Mouse (Mus musculus): ENCODE results near the gene Tcf7l2.

The Tcf7l2 gene

GRCm38 (mm10) chr19:55732499-55732898 lies 9.1 kb upstream of the Tcf7l2 start:
- no peak for DNase-seq

GRCm38 (mm10) chr19:55732994-55733393 lies 8.6 kb upstream of the Tcf7l2 start:
- DNase-seq: no peak

- DNase-seq: no peak
These were observed 5.6 kb upstream of the Tcf7l2 start for GRCm38 (mm10) chr19:55736016-55736415.

GRCm38 (mm10) chr19:55739713-55740112 lies 1.9 kb upstream of the Tcf7l2 start:
- DNase-seq: no peak

- DNase-seq: no peak
These were observed 724 bp upstream of the Tcf7l2 start for GRCm38 (mm10) chr19:55740753-55741438.

- peak; percentile 44 to 54 for DNase-seq
These were observed 873 bp downstream of the Tcf7l2 start for GRCm38 (mm10) chr19:55742386-55743000.

GRCm38 (mm10) chr19:55743001-55743556 lies 1.5 kb downstream of the Tcf7l2 start:
- peak; percentile 53 to 61 for DNase-seq

- peak; percentile 47 to 51 for DNase-seq
These were observed 2.2 kb downstream of the Tcf7l2 start for GRCm38 (mm10) chr19:55743557-55744441.

GRCm38 (mm10) chr19:55744576-55745191 lies 3.1 kb downstream of the Tcf7l2 start:
- DNase-seq: peak in 1 of 2 experiments; percentile 5

- DNase-seq: no peak
These were observed 3.6 kb downstream of the Tcf7l2 start for GRCm38 (mm10) chr19:55745192-55745578.

- no peak for DNase-seq
These were observed 4.6 kb downstream of the Tcf7l2 start for GRCm38 (mm10) chr19:55746241-55746640.

- no peak for DNase-seq
These were observed 5.8 kb downstream of the Tcf7l2 start for GRCm38 (mm10) chr19:55747237-55747925.

- no peak for DNase-seq
These were observed 6.3 kb downstream of the Tcf7l2 start for GRCm38 (mm10) chr19:55747926-55748291.

- DNase-seq: no peak
These were observed 7.2 kb downstream of the Tcf7l2 start for GRCm38 (mm10) chr19:55748801-55749200.

- no peak for DNase-seq
These were observed 7.9 kb downstream of the Tcf7l2 start for GRCm38 (mm10) chr19:55749532-55749931.

GRCm38 (mm10) chr19:55750048-55750447 lies 8.4 kb downstream of the Tcf7l2 start:
- DNase-seq: no peak

- no peak for DNase-seq
These were observed 8.8 kb downstream of the Tcf7l2 start for GRCm38 (mm10) chr19:55750465-55750864.

- no peak for DNase-seq
These were observed 11.2 kb downstream of the Tcf7l2 start for GRCm38 (mm10) chr19:55752861-55753260.

GRCm38 (mm10) chr19:55754303-55754702 lies 12.7 kb downstream of the Tcf7l2 start:
- no peak for DNase-seq

GRCm38 (mm10) chr19:55755462-55755861 lies 13.8 kb downstream of the Tcf7l2 start:
- no peak for DNase-seq

- no peak for DNase-seq
These were observed 15.1 kb downstream of the Tcf7l2 start for GRCm38 (mm10) chr19:55756707-55757106.

- no peak for DNase-seq
These were observed 15.8 kb downstream of the Tcf7l2 start for GRCm38 (mm10) chr19:55757403-55757802.

Measured in B cell, adult 2 months (primary cell).